Mouse (Mus musculus) midbrain, embryonic 15.5 days (tissue): ENCODE measurements around the gene Anxa2. TPM values are rescaled to one million over a fixed set of nuclear protein-coding genes. Genes with fewer than 3 reads are reported as not detected.
A peak's percentile ranks its signal among the peaks of the same experiment; 100 is the strongest.

ENCODE experiments used
- ATAC-seq: fragments of 200-750 bp; cut with Nextera tagmentation; replicated peaks from 2 replicates; pipeline ENCODE4 v1.8.0; 2017; ENCODE audit warnings: moderate TSS enrichment
- H3K27ac ChIP-seq: fragments of 300-500 bp; sonication (generic); 2 replicates; pipeline ENCODE4 v1.5.1; 2015; ENCODE audit warnings: mild to moderate bottlenecking, inconsistent platforms
- H3K27me3 ChIP-seq: fragments of 300-500 bp; sonication (generic); replicated peaks from 2 replicates; pipeline ENCODE4 v1.6.1; 2015; ENCODE audit warnings: inconsistent platforms
- H3K36me3 ChIP-seq: fragments of 300-500 bp; sonication (generic); replicated peaks from 2 replicates; pipeline ENCODE4 v1.6.1; 2015; ENCODE audit warnings: inconsistent platforms
- H3K4me1 ChIP-seq: fragments of 300-500 bp; sonication (generic); 2 replicates; pipeline ENCODE4 v1.6.1; 2015; ENCODE audit warnings: inconsistent platforms
- H3K4me2 ChIP-seq: fragments of 300-500 bp; sonication (generic); 2 replicates; pipeline ENCODE4 v1.6.1; 2015; ENCODE audit warnings: inconsistent platforms, mild to moderate bottlenecking, moderate library complexity
- H3K4me3 ChIP-seq: fragments of 300-500 bp; sonication (generic); 2 replicates; pipeline ENCODE4 v1.5.1; 2015; ENCODE audit warnings: mild to moderate bottlenecking, inconsistent platforms
- H3K9ac ChIP-seq: fragments of 300-500 bp; sonication (generic); 2 replicates; pipeline ENCODE4 v1.6.1; 2015; ENCODE audit warnings: mild to moderate bottlenecking, inconsistent platforms
- H3K9me3 ChIP-seq: fragments of 300-500 bp; sonication (generic); 2 replicates; pipeline ENCODE4 v1.6.1; 2016; ENCODE audit warnings: inconsistent platforms
- WGBS: fragments of 180-500 bp; shearing (Covaris S2); methylation state at CpG from one replicate; pipeline ENCODE4 v1.1.7; 2015; ENCODE audit warnings: mixed read lengths; 5-methylcytosine and 5-hydroxymethylcytosine counted together
- polyA plus RNA-seq: library from polyadenylated mRNA; unstranded; fragments of >200 nt; fragmentation: Nextera tagmentation; extraction: Ambion mirVana; gene quantifications from 2 replicates; pipeline ENCODE4 v1.2.1, GENCODE M21; 2015

Gene Anxa2
- polyA plus RNA-seq, 1 experiment from 2014 or later = 123 TPM

- Histone ChIP-seq H3K4me1 (peaks cover 19% of the 10 kb centered on the region), H3K9ac (no peak overlapping the region), H3K4me3 (no peak overlapping the region), H3K9me3 (no peaks in the 10 kb centered on the region), H3K27ac (no peak overlapping the region), H3K4me2 (no peak overlapping the region), H3K27me3 (no peaks in the 10 kb centered on the region), H3K36me3 (no peaks in the 10 kb centered on the region)
- no peak for ATAC-seq
- 65% methylated on average over 4 of the region's 4 CpGs for WGBS
These were observed 12.7 kb downstream of the Anxa2 start for GRCm38 (mm10) chr9:69466098-69466497.

- peaks cover 24% of the 10 kb centered on the region for H3K4me1 ChIP-seq
- no peak for ATAC-seq
- no peaks in the 10 kb centered on the region for H3K9me3 ChIP-seq
- H3K9ac ChIP-seq = no peak overlapping the region
- 71% methylated on average over 10 of the region's 10 CpGs for WGBS
- no peak overlapping the region for H3K4me2 ChIP-seq
- H3K27me3 ChIP-seq = no peaks in the 10 kb centered on the region
- H3K4me3 ChIP-seq = no peak overlapping the region
- no peaks in the 10 kb centered on the region for H3K36me3 ChIP-seq
- H3K27ac ChIP-seq = no peak overlapping the region
These were observed 14.0 kb downstream of the Anxa2 start for GRCm38 (mm10) chr9:69467310-69467939.

GRCm38 (mm10) chr9:69468991-69469390 is 15.6 kb downstream of the Anxa2 start:
- Histone ChIP-seq H3K4me1 (peaks cover 24% of the 10 kb centered on the region), H3K4me2 (peak overlapping the region; percentile 14; the same call in 1 of the 2 replicates), H3K9ac (no peak overlapping the region), H3K36me3 (no peaks in the 10 kb centered on the region), H3K9me3 (no peaks in the 10 kb centered on the region), H3K4me3 (no peak overlapping the region), H3K27ac (no peak overlapping the region), H3K27me3 (no peaks in the 10 kb centered on the region; the same call in 1 of the 2 replicates)
- ATAC-seq = peak; percentile 66; the same call in 1 of the 2 replicates
- 9% methylated on average over 9 of the region's 9 CpGs for WGBS

GRCm38 (mm10) chr9:69470362-69470761 is 16.9 kb downstream of the Anxa2 start:
- no peaks in the 10 kb centered on the region for H3K9me3 ChIP-seq
- ATAC-seq = no peak
- WGBS = 71% methylated on average over 5 of the region's 5 CpGs
- H3K4me1 ChIP-seq = peaks cover 24% of the 10 kb centered on the region
- H3K27ac ChIP-seq = no peak overlapping the region
- no peaks in the 10 kb centered on the region; the same call in 1 of the 2 replicates for H3K27me3 ChIP-seq
- no peak overlapping the region for H3K9ac ChIP-seq
- no peak overlapping the region for H3K4me2 ChIP-seq
- no peak overlapping the region for H3K4me3 ChIP-seq
- H3K36me3 ChIP-seq = no peaks in the 10 kb centered on the region

GRCm38 (mm10) chr9:69470921-69471320 is 17.5 kb downstream of the Anxa2 start:
- H3K9ac ChIP-seq = no peak overlapping the region
- no peaks in the 10 kb centered on the region for H3K9me3 ChIP-seq
- H3K27me3 ChIP-seq = no peaks in the 10 kb centered on the region; the same call in 1 of the 2 replicates
- 26% methylated on average over 6 of the region's 6 CpGs for WGBS
- H3K4me3 ChIP-seq = no peak overlapping the region
- H3K4me2 ChIP-seq = no peak overlapping the region
- H3K27ac ChIP-seq = no peak overlapping the region
- no peaks in the 10 kb centered on the region for H3K36me3 ChIP-seq
- no peak for ATAC-seq
- peaks cover 24% of the 10 kb centered on the region for H3K4me1 ChIP-seq

- 84% methylated on average over 6 of the region's 6 CpGs for WGBS
- no peaks in the 10 kb centered on the region; the same call in 1 of the 2 replicates for H3K27me3 ChIP-seq
- H3K9me3 ChIP-seq = no peaks in the 10 kb centered on the region
- no peak overlapping the region for H3K4me3 ChIP-seq
- peaks cover 24% of the 10 kb centered on the region for H3K4me1 ChIP-seq
- no peak overlapping the region for H3K27ac ChIP-seq
- ATAC-seq = no peak
- H3K36me3 ChIP-seq = no peaks in the 10 kb centered on the region
- no peak overlapping the region for H3K4me2 ChIP-seq
- no peak overlapping the region for H3K9ac ChIP-seq
These were observed 19.3 kb downstream of the Anxa2 start for GRCm38 (mm10) chr9:69472724-69473123.

GRCm38 (mm10) chr9:69475873-69476272 is 22.5 kb downstream of the Anxa2 start:
- Histone ChIP-seq H3K4me2 (no peak overlapping the region), H3K27ac (no peak overlapping the region), H3K4me3 (no peak overlapping the region), H3K9me3 (no peaks in the 10 kb centered on the region), H3K9ac (no peak overlapping the region), H3K4me1 (peaks cover 7% of the 10 kb centered on the region), H3K36me3 (no peaks in the 10 kb centered on the region), H3K27me3 (no peaks in the 10 kb centered on the region; the same call in 1 of the 2 replicates)
- WGBS = 89% methylated on average over 6 of the region's 6 CpGs
- no peak for ATAC-seq

GRCm38 (mm10) chr9:69477195-69477823 is 23.9 kb downstream of the Anxa2 start:
- Histone ChIP-seq H3K9ac (no peak overlapping the region), H3K4me3 (no peak overlapping the region), H3K4me1 (peaks cover under 1% of the 10 kb centered on the region; the same call in 1 of the 2 replicates), H3K36me3 (no peaks in the 10 kb centered on the region), H3K9me3 (no peaks in the 10 kb centered on the region), H3K27ac (no peak overlapping the region), H3K27me3 (no peaks in the 10 kb centered on the region; the same call in 1 of the 2 replicates), H3K4me2 (no peak overlapping the region)
- no peak for ATAC-seq
- WGBS = 65% methylated on average over 14 of the region's 14 CpGs

- H3K4me1 ChIP-seq = peaks cover 1% of the 10 kb centered on the region; the same call in 1 of the 2 replicates
- no peak overlapping the region for H3K4me3 ChIP-seq
- no peak for ATAC-seq
- H3K4me2 ChIP-seq = no peak overlapping the region
- no peaks in the 10 kb centered on the region; the same call in 1 of the 2 replicates for H3K27me3 ChIP-seq
- no peaks in the 10 kb centered on the region for H3K9me3 ChIP-seq
- WGBS = 74% methylated on average over 6 of the region's 6 CpGs
- H3K36me3 ChIP-seq = no peaks in the 10 kb centered on the region
- H3K27ac ChIP-seq = no peak overlapping the region
- no peak overlapping the region for H3K9ac ChIP-seq
These were observed 24.4 kb downstream of the Anxa2 start for GRCm38 (mm10) chr9:69477824-69478222.

GRCm38 (mm10) chr9:69480344-69480743 is 26.9 kb downstream of the Anxa2 start:
- no peaks in the 10 kb centered on the region for H3K9me3 ChIP-seq
- H3K27me3 ChIP-seq = no peaks in the 10 kb centered on the region
- H3K4me2 ChIP-seq = no peak overlapping the region
- no peak overlapping the region for H3K4me3 ChIP-seq
- no peak overlapping the region for H3K27ac ChIP-seq
- 0% methylated on average over 1 of the region's 1 CpGs for WGBS
- H3K4me1 ChIP-seq = peaks cover 8% of the 10 kb centered on the region
- H3K9ac ChIP-seq = no peak overlapping the region
- peak; percentile 70 for ATAC-seq
- H3K36me3 ChIP-seq = no peaks in the 10 kb centered on the region

GRCm38 (mm10) chr9:69483811-69484210 is 30.4 kb downstream of the Anxa2 start:
- Histone ChIP-seq H3K9ac (no peak overlapping the region), H3K27ac (no peak overlapping the region), H3K27me3 (no peaks in the 10 kb centered on the region; the same call in 1 of the 2 replicates), H3K4me1 (peaks cover 13% of the 10 kb centered on the region), H3K4me3 (no peak overlapping the region), H3K36me3 (no peaks in the 10 kb centered on the region), H3K4me2 (no peak overlapping the region), H3K9me3 (no peaks in the 10 kb centered on the region)
- ATAC-seq = no peak
- WGBS = 51% methylated on average over 12 of the region's 12 CpGs

GRCm38 (mm10) chr9:69486140-69486539 is 32.7 kb downstream of the Anxa2 start:
- 73% methylated on average over 8 of the region's 8 CpGs for WGBS
- H3K4me3 ChIP-seq = no peak overlapping the region
- H3K9me3 ChIP-seq = no peaks in the 10 kb centered on the region
- no peak overlapping the region for H3K9ac ChIP-seq
- no peak overlapping the region for H3K27ac ChIP-seq
- no peaks in the 10 kb centered on the region; the same call in 1 of the 2 replicates for H3K27me3 ChIP-seq
- no peak overlapping the region for H3K4me2 ChIP-seq
- ATAC-seq = no peak
- H3K36me3 ChIP-seq = no peaks in the 10 kb centered on the region
- H3K4me1 ChIP-seq = peaks cover 15% of the 10 kb centered on the region
